Mouse (Mus musculus) ES-E14 (cell line): Measurements from ENCODE around the gene Mprip.

ENCODE experiments used
- CHD2 ChIP-seq: IDR thresholded peaks from 2 replicates; pipeline ENCODE4 v1.6.1; 2014; ENCODE audit warnings: mild to moderate bottlenecking, low read depth, low read length, inconsistent platforms
- HCFC1 ChIP-seq: IDR thresholded peaks from 2 replicates; pipeline ENCODE4 v1.6.1; 2012; ENCODE audit warnings: low read length, inconsistent platforms, borderline replicate concordance; ENCODE audit not compliant: insufficient read depth
- MAFK ChIP-seq: IDR thresholded peaks from 2 replicates; pipeline ENCODE4 v1.6.1; 2014; ENCODE audit warnings: mild to moderate bottlenecking, low read depth, low read length, inconsistent platforms; ENCODE audit not compliant: insufficient read depth
- ZNF384 ChIP-seq: IDR thresholded peaks from 2 replicates; pipeline ENCODE4 v1.6.1; 2012; ENCODE audit warnings: low read depth, low read length, inconsistent platforms

GRCm38 (mm10) chr11:59804409-59805110, 143.5 kb downstream of the Mprip start:
- no peak for TF ChIP-seq ZNF384
- TF ChIP-seq MAFK = no peak
- TF ChIP-seq CHD2 = no peak
- no peak for TF ChIP-seq HCFC1
